Mouse (Mus musculus) testis, adult 2 months (tissue): Measurements from ENCODE around the gene Clcnka.

Experiments
- CTCF ChIP-seq: fragments of 200-500 bp; IDR thresholded peaks from 2 replicates; pipeline ENCODE4 v1.5.1; 2012; ENCODE audit warnings: low read depth, mild to moderate bottlenecking, inconsistent platforms, low read length, moderate library complexity; ENCODE audit not compliant: control insufficient read depth, insufficient read depth, insufficient replicate concordance
- POLR2A ChIP-seq: fragments of 200-500 bp; IDR thresholded peaks from 2 replicates; pipeline ENCODE4 v1.6.1; 2012; ENCODE audit warnings: low read depth, mild to moderate bottlenecking, inconsistent platforms, low read length, moderate library complexity; ENCODE audit not compliant: control insufficient read depth

DNA sequence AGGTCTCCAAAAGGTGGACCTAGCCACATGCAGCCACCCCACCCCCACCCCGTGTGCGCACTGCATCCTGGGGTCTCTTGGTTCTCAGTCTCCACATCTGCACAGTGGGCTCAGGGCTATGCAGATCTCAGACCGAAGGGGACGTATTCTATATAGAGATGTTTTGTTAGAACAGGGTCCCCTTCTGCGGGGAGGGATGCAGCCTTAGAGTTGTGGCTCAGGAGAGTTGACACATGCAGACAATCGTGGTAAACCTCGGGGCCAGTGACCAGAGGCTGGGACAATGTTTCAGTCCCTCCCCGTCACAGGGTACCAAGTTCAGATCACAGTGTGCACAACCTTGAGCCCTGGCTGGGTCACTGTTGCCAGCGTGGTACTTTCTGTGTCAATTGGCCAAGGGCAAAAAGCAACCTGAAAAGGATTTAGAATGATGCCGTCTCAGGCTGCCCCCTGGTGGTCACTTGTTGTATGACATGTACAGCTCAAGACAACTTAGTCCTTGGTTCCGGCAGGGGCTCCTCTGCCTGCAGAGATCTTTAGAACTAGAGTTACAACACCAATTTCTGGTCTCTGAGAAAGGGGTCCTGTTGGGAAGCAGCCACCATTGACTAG is 35.5 kb downstream of the Clcnka start:
- TF ChIP-seq POLR2A, result no peak
- TF ChIP-seq CTCF, result peak; percentile 78
